ENCODE assay signal across 46 mouse cellular contexts in genomic region chr11:63094496-63094895, GRCm38 (mm10). TPM values are rescaled to one million over a fixed set of nuclear protein-coding genes. Genes with fewer than 3 reads are reported as not detected.
"Had no signal": no experiment of that assay in that cellular context is flagged by ENCODE, and none has a peak within 500 bp of the region (broad histone marks: within the 10 kb centered on the region; RNA-seq: fewer than 3 reads in every experiment).

No protein-coding gene starts in this region.

- H3K4me3 ChIP-seq: heart, embryonic 12.5 days; heart, embryonic 13.5 days; heart, embryonic 15.5 days; hindbrain, embryonic 10.5 days; hindbrain, embryonic 12.5 days; hindbrain, embryonic 13.5 days; hindbrain, embryonic 15.5 days; intestine, embryonic 15.5 days; kidney, embryonic 15.5 days; layer of hippocampus, adult 2 months; left cerebral cortex, adult 2 months had no signal

- H3K4me1 ChIP-seq: hindbrain, embryonic 12.5 days; hindbrain, embryonic 13.5 days; hindbrain, embryonic 15.5 days; intestine, embryonic 15.5 days had no signal

- H3K9ac ChIP-seq: heart, embryonic 12.5 days; heart, embryonic 13.5 days; heart, embryonic 15.5 days; hindbrain, embryonic 12.5 days; hindbrain, embryonic 13.5 days; hindbrain, embryonic 14.5 days; hindbrain, embryonic 15.5 days; intestine, embryonic 15.5 days; kidney, embryonic 15.5 days had no signal

- H3K9me3 ChIP-seq: heart, embryonic 12.5 days; heart, embryonic 13.5 days; heart, embryonic 15.5 days; hindbrain, embryonic 10.5 days; hindbrain, embryonic 12.5 days; hindbrain, embryonic 13.5 days; hindbrain, embryonic 15.5 days; intestine, embryonic 15.5 days; kidney, embryonic 15.5 days had no signal

- H3K36me3 ChIP-seq: heart, embryonic 12.5 days; heart, embryonic 13.5 days; heart, embryonic 15.5 days; hindbrain, embryonic 10.5 days; hindbrain, embryonic 12.5 days; hindbrain, embryonic 13.5 days; hindbrain, embryonic 15.5 days; intestine, embryonic 15.5 days; kidney, embryonic 15.5 days had no signal

- ATAC-seq: hindbrain, embryonic 16.5 days; hindbrain, postnatal 0 days; inflammation-experienced regulatory T-cells, adult 6 months; intestine, embryonic 15.5 days; intestine, embryonic 16.5 days; intestine, postnatal 0 days had no signal

- H3K4me2 ChIP-seq: heart, embryonic 11.5 days; heart, embryonic 12.5 days; heart, embryonic 13.5 days; heart, embryonic 15.5 days; hindbrain, embryonic 12.5 days; hindbrain, embryonic 13.5 days; hindbrain, embryonic 14.5 days; hindbrain, embryonic 15.5 days; intestine, embryonic 15.5 days; kidney, embryonic 15.5 days had no signal

- H3K27me3 ChIP-seq: heart, embryonic 12.5 days; heart, embryonic 13.5 days; heart, embryonic 15.5 days; hindbrain, embryonic 12.5 days; hindbrain, embryonic 13.5 days; hindbrain, embryonic 15.5 days; intestine, embryonic 15.5 days; kidney, embryonic 15.5 days had no signal

- DNase-seq: heart, postnatal 10 days; heart, postnatal 36 days; heart, postnatal 4 days; kidney, adult 11 months; kidney, adult 18-20 months; kidney, adult 2 months; kidney, adult 8-10 months; kidney, adult 9 months; kidney, postnatal 10 days; kidney, postnatal 14 days; kidney, postnatal 25 days; kidney, postnatal 36 days; kidney, postnatal 4 days; layer of hippocampus, adult 9-11 months; layer of hippocampus, postnatal 36 days had no signal

- H3K27ac ChIP-seq: heart, embryonic 13.5 days; heart, embryonic 15.5 days; hindbrain, embryonic 10.5 days; hindbrain, embryonic 12.5 days; hindbrain, embryonic 13.5 days; hindbrain, embryonic 14.5 days; hindbrain, embryonic 15.5 days; hindbrain, postnatal 0 days; intestine, embryonic 15.5 days; kidney, embryonic 15.5 days; kidney, postnatal 0 days; layer of hippocampus, adult 2 months; left cerebral cortex, adult 2 months had no signal

RNA-seq across cellular contexts. Expression of gene Tekt3, which starts 33.0 kb away (rescaled TPM):
- total RNA-seq: heart, adult 8-10 months; heart, postnatal 10 days; heart, postnatal 25 days; heart, postnatal 36 days; heart, postnatal 4 days; hematopoietic stem cell, adult 5-6 weeks; layer of hippocampus, adult 18-20 months; layer of hippocampus, postnatal 36 days; left cerebral cortex, adult 18-20 months; left cerebral cortex, adult 2 months had no signal
- polyA plus RNA-seq: heart, embryonic 11.5 days; heart, embryonic 12.5 days; heart, embryonic 13.5 days; heart, embryonic 14.5 days; heart, embryonic 15.5 days; heart, embryonic 16.5 days; heart, postnatal 0 days; hindbrain, embryonic 10.5 days; hindbrain, embryonic 12.5 days; hindbrain, embryonic 13.5 days; hindbrain, embryonic 15.5 days; hindbrain, embryonic 16.5 days; hindbrain, postnatal 0 days; inflammation-experienced regulatory T-cells, adult 6 months; intestine, embryonic 14.5 days; intestine, embryonic 16.5 days; intestine, postnatal 0 days; kidney, adult 2 months; kidney, embryonic 14.5 days; kidney, embryonic 15.5 days; kidney, embryonic 16.5 days; kidney, postnatal 0 days; large intestine, adult 2 months had no signal

RNA-seq across cellular contexts. Expression of gene Pmp22, which starts 34.3 kb away (rescaled TPM):
- total RNA-seq: hematopoietic stem cell, adult 5-6 weeks had no signal
- polyA plus RNA-seq: inflammation-experienced regulatory T-cells, adult 6 months had no signal
